Mouse (Mus musculus) pancreas, adult 10 weeks (tissue): Measurements from ENCODE around the gene BC005561. TPM values are rescaled to one million over a fixed set of nuclear protein-coding genes. Genes with fewer than 3 reads are reported as not detected.

Source experiments
- polyA plus RNA-seq: library from polyadenylated mRNA; stranded (reverse); fragments of 350-450 nt; fragmentation: Illumina TruSeq; extraction: RNeasy Lipid Tissue Mini Kit (QIAGEN cat#74804); gene quantifications from one replicate; pipeline ENCODE4 v1.2.3, GENCODE M21; 2015; ENCODE audit warnings: low read depth, low replicate concordance; ENCODE audit not compliant: insufficient read depth

The BC005561 gene
- polyA plus RNA-seq = 2.5 TPM

GRCm38 (mm10) chr5:104508195-104508891 lies at the start of gene BC005561:
Gene BC005561, plus strand, starts transcription at chr5:104508352.

GRCm38 (mm10) chr5:104458832-104459705 lies 49.1 kb upstream of the BC005561 start, which contains the start of gene Pkd2:
Gene Pkd2, plus strand, starts transcription at chr5:104459450.

Other genes starting within 250 kb of the BC005561 start
- not detected for gene Ibsp, start 209.2 kb upstream of the BC005561 start, polyA plus RNA-seq
- not detected for gene Mepe, start 183.0 kb upstream of the BC005561 start, polyA plus RNA-seq
- gene Spp1, start 73.2 kb upstream of the BC005561 start, polyA plus RNA-seq = 155 TPM
- 13.1 TPM for gene Pkd2, start 48.9 kb upstream of the BC005561 start, polyA plus RNA-seq